Mouse (Mus musculus): ENCODE data around the gene Caskin2. TPM values are rescaled to one million over a fixed set of nuclear protein-coding genes. Genes with fewer than 3 reads are reported as not detected.
"Not testable (repeated sequence)": the region's sequence is repeated elsewhere in the genome, so short reads cannot be mapped to it uniquely, and the experiment has no call there.

The Caskin2 gene
- total RNA-seq (2021) = 53.7 and 57.5 TPM in 2 replicates
- long read RNA-seq, experiment 1, full-length matches to known transcripts = 8 of 44 reads
- long read RNA-seq, experiment 1, partial matches to known transcripts = 25 of 44 reads
- long read RNA-seq, experiment 1, other reads (novel, unspliced or antisense) = 11 of 44 reads
- long read RNA-seq, experiment 2, full-length matches to known transcripts = 11 of 44 reads
- long read RNA-seq, experiment 2, partial matches to known transcripts = 22 of 44 reads
- long read RNA-seq, experiment 2, other reads (novel, unspliced or antisense) = 11 of 44 reads

DNA sequence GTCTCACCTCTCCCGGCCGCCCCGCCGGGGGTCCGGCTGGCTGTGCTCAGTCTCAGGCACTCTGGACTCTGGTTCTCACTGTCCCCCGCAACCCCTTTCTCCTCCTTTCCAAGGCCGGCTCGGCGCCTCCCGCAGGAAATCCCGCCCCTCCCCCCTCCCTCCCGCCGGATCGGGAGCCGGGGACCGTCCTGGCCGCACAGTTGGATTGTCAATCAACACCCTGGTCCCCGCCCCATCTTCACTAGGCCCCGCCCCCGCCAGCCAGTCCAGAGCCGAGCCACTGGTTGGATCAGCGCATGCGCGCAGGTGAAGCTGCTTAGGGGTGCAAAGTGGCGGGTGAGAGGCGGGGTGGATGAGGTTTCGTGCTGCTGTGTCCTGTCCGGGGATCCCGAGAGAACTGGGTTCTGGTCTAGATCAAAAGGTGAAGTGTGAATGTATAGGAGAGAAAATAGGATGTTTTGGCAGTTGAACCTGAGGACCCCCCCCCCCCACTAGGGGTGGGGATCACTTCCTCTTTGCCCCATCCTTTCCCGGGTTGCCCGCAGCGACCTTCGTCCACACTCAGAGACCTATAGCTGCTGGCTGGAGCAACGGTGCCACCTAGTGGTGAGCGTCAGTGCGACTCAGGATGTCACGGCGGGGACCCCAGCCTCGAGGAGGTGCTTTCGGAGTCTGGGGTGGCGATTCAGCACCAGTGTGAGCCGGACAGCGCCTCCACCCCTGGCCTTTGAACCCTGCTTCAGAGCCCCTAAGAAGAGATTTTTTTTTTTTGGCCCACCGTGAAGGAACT, at the start of gene Caskin2:
Caskin2 (minus strand) TSS at position 133 of the 790 bp plus-strand sequence.
- DNase-seq = peak; percentile 99

DNA sequence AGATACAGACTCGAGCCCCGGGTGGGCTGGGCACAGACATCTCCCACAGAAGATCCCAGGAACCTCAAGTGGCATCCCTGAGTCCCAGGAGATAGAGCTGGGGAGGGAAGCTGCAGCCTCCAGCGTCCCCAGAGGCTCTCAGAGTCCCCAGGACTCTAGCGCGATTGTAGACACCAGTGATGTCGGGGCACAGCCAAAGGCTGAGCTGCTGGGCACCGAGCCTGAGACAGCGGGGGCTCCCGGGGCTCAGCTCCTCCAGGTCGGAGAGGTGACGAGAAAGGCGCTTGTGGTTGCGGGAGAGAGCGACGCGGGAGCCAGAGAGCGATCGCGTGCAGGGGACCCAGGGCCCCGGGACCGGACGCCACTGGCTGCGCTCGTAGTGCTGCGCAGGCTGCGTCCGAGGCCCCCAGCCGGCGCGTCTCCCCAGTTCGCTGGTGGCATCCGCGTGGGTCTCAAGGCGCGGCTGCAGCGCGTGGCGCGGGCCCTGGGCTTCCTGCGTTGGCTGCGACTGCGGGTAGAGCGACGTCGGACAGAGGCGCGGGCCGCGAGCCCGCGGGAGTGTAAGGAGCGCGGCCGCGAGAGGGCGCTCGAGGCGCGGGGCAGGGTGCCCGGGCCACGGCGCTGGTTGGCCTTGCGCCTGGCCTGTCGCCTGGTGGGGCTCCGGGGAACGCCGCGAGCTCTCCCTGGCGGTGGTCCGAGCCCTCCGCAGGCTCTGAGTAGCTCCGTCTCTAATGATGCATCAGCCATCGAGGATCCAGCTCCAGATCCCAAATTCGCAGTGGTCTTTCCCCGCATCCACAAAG, 45.9 kb upstream of the Caskin2 start:
- peak; percentile 95 for DNase-seq

DNA sequence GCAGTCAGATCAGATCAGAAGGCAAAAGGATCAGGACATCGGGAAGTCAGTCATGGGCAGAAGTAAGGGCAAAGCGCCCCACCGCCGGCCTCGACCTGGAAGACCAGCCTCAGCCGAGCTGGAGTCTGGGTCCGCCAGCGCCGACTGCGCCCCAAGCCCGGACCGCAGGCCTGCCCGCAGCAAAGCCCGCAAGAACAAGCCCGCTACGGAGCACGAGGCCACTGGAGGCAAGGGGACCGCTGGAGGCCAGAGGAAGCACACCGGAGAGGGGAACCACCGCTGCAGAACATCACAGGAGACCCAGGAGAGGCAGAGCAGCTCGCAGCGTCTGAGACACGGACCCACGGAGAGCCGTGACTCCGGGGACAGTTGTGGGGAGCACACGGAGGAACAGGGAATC, 44.9 kb upstream of the Caskin2 start, which contains the start of gene Myo15b:
Myo15b (plus strand) TSS at position 53 of the 400 bp plus-strand sequence.
- no peak for DNase-seq

DNA sequence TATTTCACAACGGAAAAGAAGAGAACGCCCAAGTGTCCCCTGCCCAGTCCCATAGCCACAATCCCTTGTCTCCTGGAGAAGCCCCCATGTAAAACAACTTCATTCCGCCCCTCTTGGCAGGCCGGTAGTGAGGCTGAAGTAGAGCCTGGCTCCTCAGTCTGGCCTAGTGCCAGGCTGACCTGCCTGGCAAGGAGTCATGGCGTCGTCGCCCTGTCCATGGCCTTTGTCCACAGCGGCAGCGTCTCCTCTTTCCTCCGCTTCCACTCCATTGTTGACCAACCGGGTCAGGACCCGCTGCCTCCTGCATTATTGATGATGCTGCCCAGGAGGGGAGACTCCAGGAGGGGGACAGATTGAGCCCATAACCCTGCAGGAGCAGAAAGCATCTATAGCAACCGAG, 44.5 kb upstream of the Caskin2 start:
- DNase-seq = peak; percentile 34

DNA sequence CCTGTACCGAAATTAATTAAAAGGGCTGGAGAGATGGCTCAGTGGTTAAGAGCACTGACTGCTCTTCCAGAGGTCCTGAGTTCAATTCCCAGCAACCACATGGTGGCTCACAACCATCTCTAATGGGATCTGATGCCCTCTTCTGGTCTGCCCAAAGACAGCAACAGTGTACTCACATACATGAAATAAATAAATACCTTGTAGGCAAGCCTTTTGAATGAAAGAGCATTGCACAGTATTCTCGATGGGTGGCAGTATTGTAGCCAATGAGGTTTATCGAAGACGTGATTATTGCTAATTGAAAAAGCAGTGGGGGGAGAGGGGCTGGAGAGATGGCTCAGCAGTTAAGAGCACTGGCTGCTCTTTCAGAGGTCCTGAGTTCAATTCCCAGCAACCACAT, 43.7 kb upstream of the Caskin2 start:
- DNase-seq = not testable (repeated sequence)

DNA sequence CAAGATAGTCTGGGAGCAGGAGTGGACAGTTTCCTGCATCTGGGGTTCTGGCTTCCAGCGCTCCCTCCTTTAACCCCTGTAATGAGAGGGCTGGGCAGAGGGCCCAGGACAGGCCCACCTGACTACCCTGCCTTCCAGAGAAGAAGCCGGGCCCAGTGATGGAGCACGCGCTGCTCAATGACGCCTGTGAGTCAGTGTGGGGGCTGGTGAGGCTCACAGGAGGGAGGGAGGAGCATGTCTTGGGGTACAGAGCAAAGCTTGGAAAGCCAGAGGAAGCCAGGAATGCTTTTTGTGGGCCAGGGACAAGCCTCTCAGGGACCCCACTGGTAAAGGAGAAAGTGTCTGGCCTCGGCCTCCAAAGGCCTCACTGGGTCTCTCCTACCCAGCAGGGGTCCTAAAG, 41.2 kb upstream of the Caskin2 start:
- no peak for DNase-seq

DNA sequence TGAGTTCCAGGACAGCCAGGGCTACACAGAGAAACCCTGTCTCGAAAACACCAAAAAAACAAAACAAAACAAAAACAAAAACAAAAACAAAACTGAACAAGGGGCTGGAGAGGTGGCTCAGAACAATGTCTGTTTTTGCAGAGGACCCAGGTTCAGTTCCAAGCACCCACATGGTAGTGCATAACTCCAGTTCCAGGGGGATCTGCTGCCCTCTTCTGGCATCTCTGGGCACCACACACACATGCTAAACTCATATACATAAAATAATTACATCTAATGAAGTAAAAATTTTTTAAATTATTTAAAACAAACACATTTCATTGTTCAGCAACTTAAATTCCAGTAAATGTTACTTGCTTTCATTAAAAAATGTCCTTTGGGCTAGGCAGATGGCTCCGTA, 32.4 kb upstream of the Caskin2 start:
- DNase-seq = no peak

DNA sequence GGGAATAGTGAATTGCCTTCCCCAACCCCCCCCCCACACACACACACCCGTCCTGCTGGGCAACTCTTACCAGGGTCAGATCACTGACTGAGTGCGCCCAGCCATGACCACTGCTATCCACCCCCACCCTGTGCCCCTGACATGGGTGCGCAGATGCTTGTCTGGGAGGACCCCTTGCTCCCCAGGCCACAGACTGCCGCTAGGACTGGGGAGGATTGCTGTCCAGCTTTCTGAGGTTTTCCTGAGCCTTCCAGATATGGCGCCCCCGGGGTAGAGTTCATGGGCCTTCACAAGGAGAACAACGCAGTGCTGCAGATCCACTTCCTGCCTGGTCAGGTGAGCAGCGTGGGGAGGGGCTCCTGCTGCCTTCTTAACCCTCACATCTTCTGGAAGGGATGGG, 30.8 kb upstream of the Caskin2 start:
- no peak for DNase-seq

DNA sequence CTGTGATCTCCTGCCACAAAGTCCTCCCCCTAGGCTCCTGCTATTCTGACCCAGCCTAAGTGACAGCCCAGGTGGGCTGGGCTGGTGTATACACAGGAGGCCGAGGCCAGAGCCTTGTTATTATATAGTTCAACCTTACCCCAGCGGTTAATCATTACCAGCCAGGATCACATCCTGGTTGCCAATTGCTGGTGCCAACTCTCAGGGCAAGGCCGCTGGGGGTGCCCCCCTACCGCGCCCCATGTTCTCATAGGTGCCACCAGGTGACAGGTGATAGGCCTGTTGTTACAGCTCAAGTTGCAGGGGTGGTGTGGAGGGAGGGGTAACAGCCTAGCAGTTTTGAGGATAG, 30.4 kb upstream of the Caskin2 start:
- no peak for DNase-seq

DNA sequence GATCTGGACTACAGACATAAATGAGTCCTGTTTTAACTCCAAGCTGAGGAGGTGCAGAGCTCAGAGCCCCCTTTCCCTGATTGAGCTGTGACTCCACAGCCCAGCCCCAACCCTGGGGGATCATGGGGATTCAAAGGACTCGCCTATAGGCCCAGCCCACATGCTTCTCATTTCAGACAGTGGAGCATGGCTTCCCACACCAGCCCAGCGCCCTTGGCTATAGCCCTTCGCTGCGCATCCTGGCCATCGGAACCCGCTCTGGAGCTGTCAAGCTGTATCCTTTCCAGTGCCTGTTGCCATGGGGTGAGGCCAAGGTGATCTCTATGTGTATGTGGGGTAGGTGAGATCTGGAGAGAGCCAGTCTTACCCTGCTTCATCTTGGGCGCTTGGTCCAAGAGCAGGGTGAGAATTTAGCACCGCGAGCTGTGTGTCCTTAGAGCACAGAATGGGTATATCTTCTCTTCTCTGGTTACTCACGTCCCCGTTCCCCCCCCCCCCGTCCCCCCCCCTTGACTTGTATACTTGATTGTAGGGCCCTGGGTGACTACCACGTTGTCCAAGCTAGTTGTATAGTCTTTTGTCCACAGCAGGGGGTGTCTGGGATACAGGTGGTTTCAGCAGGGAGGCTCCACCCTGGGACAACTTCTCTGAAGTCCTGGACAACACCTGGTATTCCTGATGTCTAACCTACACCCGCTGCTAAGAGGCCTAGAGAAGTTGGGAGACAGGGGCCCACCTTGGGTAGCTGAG, 29.9 kb upstream of the Caskin2 start:
- DNase-seq = no peak

DNA sequence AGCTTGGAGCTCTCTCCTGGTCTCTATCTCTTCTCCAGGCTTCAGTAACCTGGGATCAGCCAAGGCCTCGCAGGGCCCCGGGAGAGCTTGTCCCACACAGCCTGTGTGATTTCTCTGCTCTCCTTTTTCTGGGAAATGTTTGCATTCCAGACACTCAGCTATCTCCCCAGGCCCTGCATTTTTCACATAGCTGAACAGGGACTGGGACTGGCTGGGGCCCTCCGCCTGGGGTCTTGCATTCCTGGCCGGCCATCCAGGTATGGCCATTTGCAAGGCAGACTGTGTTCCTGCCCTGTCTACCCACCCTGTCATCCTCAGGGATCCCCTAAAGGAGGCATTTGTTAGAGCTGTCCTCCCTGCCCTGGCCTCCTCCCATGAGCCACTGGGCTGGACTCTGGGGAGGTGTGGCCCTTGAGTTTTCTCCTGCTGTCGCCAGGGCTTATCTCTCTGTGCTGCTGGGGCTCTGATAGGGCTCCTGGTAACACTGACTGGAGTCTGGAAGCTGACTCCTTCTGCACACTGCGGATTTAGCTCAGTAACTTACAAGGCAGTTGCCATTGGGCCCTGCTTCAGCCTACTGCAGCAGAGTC, 28.6 kb upstream of the Caskin2 start:
- DNase-seq = peak; percentile 49

DNA sequence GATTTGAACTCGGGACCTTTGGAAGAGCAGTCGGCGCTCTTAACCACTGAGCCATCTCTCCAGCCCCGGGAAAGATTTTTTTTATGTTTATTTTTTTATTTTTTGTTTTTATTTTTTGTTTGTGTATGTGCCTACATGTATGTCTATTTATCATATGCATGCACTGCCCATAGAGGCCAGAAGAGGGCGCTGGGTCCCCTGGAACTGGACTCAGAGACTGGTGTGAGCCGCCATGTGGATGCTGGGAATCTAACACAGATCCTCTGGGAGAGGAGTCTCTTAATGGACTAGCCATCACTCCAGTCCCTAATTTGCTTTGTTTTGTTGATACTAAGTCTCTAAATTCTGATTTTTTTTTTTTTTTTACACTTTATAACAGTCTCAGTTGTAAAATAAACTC, 27.6 kb upstream of the Caskin2 start:
- DNase-seq = no peak

DNA sequence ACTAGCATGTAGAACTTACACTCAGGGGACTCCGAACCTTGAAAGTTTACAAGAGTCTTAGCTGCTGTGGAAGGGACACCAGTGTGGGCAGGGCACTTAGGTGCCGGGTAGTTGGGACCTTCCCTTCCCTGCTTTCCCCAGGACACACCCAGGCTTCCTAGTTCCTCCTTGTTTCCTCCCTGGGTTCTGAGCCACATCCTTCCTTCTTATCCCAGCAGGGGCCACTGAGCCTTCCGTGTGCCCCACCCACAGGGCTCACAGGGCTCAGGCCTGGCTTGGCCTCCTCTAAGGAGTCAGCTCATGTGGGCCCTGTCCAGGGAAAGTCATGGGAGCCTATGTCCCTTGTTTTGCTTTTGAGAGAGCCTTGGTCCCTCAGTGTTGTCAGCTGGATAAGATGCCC, 26.3 kb upstream of the Caskin2 start:
- no peak for DNase-seq

DNA sequence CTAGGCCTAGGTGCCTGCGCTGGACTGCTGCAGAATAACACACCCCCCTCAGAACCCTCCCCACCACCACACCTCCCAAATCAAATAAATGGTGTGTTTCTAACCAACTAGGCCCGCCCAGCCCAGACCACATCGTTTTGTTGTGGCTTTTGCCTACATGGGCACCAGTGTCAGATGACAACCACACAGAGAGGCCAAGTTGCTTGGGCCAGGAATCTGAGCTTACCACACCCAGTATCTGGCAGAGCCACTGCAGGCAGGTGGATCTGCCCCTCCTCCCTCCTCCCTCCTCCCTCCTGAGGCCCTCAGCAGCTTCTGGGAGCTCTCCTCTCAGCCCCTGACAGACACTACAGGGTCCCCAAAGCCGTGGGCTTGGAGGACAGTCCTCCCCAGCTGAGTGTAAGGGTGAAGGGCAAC, 25.5 kb upstream of the Caskin2 start:
- no peak for DNase-seq

DNA sequence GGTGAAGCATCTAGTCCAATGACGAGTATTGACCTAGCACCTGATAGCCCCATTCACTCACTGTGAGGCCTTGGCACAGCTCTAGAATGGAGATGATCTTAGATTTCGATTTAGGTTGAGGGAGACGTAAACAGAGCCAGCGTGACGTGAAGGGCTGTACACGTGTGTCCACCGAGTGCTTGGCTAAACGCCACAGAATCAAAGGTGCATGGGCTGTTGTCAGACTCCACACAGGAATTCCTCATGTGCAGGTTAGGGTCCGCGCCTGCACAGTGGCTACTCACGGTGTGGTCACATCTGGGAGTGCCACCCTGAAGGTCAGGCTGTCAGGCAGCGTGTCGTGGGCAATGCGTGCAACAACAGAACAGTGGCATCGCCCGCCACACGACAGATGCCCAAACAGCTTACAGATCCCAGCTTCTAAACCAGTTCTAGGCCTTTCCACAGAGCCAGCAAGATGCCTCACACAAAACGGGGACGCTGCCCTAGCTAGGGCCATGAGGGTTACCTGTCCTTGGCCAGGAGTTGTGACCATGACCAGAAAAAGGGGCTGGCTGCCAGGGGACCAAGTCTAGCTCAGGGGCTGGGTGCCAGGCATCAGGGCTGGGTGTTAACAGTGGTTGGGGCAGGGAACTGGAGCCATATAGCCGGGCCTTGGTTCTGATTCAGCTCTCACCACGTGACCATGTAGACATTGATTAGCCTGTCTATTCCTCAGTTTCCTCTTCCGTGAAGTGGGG, 24.3 kb upstream of the Caskin2 start:
- peak; percentile 47 for DNase-seq

DNA sequence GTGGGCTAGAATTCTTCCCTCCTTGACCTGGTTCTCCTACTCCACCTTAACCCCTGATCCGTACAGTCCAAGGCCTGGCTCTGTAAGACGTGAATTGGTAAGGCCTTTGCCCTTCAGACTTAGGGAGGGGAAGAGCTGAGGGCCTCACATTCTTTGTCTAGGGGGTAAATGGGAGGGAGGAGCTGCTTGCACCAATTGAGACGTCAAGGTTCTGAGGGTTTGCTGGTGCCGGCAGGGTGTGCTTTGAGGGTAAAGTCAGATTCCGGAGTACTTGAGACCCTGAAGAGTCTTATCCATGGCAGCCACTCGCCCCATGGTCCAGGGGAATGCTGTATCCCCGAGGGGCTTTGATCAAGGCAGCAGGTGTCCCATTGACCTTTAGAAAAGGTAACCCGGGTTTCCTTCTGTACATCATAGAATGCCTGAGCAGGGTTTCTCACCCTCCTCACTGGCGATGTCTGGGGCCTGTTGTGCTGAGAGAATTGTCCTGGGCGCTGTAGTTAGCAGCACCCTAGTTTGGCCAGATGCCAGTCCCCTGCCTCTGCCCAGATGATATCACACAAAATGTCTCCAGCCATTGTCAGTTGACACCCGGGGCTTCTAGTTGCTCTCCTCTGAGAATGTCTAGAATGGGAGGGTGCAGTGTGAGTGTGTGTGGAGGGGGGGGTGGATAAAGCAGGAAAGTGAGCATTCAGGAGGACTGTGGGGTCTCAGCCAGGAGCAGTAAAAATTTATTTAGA, 23.4 kb upstream of the Caskin2 start:
- no peak for DNase-seq

DNA sequence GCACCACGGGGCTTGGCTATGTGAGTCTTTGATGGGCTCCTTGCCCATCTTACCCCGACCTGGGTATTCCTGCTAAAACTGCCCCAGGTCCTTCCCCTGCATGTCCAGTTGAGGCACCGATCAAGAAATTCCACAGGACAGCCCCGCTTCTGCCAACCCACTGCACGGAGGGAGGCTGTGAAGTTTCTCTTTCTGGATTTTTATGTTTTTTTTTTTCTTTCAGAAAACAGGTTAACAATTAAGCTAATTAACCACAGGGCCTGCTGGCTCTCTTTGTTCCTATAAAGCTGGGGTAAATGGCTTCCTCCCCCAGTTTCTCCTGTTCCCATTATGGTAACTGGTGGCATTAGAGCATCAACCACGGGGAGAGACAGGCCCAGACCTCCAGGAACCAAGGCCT, 20.6 kb upstream of the Caskin2 start:
- DNase-seq = no peak

DNA sequence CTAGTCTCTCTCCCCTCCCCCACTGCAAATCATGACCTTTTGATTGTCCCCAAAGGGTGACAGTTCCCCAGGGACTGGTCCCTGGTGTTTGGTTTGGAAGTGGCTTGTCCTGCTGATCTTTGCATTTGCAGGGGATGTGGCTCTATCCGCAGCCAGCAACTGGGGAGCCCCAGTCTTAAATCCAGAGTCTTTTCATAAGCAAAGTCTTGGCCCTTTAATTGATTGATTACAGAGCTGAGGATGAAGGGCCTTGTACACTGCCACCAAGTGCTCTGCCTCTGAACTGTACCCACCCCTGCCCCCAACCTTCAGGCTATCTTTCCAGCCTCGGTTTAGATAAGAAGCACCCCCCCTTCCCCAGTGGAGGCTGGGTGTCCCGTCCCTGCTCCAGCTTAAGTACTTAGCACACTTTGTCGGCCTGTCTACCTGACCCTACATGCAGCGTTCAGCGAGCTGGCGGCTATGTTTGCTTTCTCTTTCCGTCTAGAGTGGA, 19.6 kb upstream of the Caskin2 start:
- DNase-seq = peak; percentile 52

DNA sequence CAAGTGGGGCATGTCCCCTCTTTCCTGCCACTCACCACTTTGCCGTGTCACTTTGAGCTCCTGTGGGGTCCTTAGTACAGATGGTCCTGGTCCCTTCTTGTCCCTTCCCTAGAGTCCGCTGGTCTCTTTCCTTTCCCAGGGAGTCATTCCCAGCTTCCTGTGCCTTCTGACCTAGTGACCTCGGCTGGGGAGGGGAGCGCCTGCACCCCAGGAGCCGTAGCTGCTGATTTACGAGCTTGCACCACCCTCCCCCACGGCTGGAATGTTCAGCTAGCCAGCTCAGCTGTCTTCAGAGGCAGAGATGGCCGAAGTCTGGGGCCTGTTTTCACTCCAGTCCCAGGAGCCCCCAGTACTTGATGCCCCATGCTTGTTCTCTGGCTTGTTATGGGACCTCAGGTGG, 19.1 kb upstream of the Caskin2 start:
- peak; percentile 76 for DNase-seq

DNA sequence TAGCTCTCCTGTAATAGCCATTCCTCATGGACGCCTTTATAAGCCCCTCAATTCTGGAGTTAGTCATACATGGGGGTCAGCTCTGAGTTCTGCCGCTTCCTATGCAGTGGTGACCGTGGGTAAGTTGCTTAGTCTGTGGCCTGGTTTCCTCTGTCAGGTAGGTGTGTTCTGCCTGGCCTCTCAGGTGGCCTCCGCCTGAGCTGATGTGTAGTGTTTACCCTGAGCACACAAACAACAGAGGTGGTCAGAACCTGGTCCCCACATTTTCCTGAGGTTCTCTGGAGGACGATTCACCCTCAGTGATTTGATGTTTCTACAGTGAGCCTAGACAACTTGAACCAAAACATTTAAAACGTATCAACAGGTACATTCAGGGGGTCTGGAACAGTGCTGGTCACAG, 18.6 kb upstream of the Caskin2 start:
- DNase-seq = no peak

Data from adrenal gland, postnatal 14 days (tissue).